In the genomic region with DNA sequence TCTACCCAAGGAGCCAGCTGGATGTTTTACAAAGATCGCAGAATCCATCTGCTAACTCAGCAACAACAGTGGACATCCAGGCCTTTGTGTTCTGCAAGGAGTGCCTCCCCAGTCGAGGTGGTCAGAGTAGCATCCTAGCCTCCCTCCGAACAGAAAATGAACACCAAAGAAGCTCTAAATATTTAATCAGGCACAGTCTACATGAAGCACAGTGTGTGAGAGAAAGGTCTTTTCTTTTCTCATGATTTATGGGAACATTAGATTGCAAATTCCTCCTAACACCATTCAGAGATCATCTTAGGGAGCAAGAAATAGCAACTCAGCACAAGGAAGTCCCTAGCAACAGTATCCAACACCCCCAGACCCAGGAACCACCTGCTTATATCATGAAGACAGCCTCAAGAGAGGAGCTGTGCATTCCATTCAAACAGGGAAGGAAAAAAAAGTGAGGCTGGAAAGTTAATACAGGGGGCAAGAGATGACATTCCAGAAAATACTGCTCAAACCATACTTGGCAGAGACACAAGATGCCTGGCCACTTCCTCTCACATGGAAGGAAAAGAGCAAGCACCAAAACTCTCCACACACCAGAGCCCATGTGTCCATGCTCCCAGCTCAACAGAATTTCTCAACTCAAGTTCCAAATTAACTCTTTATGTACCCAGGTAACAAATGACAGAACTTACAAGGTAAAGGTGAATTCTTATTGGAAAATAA, we compare ENCODE assay signal across 25 mouse cellular contexts. TPM values are rescaled to one million over a fixed set of nuclear protein-coding genes. Genes with fewer than 3 reads are reported as not detected.
DNase-seq lines count a peak whose midpoint lies in the region; ATAC-seq and TF ChIP-seq lines count a peak whose summit lies in the region.
"Had no signal": no experiment of that assay in that cellular context is flagged by ENCODE, and none has a peak within 500 bp of the region (broad histone marks: within the 10 kb centered on the region; RNA-seq: fewer than 3 reads in every experiment).

No protein-coding gene starts in this region.

- H3K9me3 ChIP-seq in heart, embryonic 10.5 days = no peaks in the 10 kb centered on the region
- H3K9me3 ChIP-seq in kidney, embryonic 16.5 days (ENCODE audit: low read length) = no peaks in the 10 kb centered on the region
- H3K9me3 ChIP-seq in limb, embryonic 13.5 days = no peaks in the 10 kb centered on the region
- H3K9me3 ChIP-seq: embryonic facial prominence, embryonic 15.5 days; heart, embryonic 15.5 days; intestine, embryonic 15.5 days; liver, embryonic 13.5 days; midbrain, embryonic 12.5 days; stomach, embryonic 15.5 days had no signal

- ATAC-seq in kidney, embryonic 16.5 days (ENCODE audit: low FRiP score, low TSS enrichment) = no peak
- peak; percentile 48; the same call in 1 of the 2 replicates for ATAC-seq in limb, embryonic 13.5 days (ENCODE audit: low FRiP score, low read depth)
- ATAC-seq: intestine, embryonic 15.5 days had no signal

- no peak overlapping the region for H3K27ac ChIP-seq in heart, embryonic 10.5 days
- H3K27ac ChIP-seq in heart, adult 2 months = no peak overlapping the region
- H3K27ac ChIP-seq in kidney, embryonic 16.5 days (ENCODE audit: low read length) = no peak overlapping the region
- no peak overlapping the region for H3K27ac ChIP-seq in limb, embryonic 13.5 days
- H3K27ac ChIP-seq: embryonic facial prominence, embryonic 15.5 days; gastrocnemius, adult 2 months; heart, embryonic 15.5 days; intestine, embryonic 15.5 days; left cerebral cortex, adult 2 months; liver, embryonic 13.5 days; macrophage; midbrain, embryonic 12.5 days; stomach, embryonic 15.5 days had no signal

- H3K4me3 ChIP-seq in heart, embryonic 10.5 days = no peak overlapping the region
- no peak overlapping the region for H3K4me3 ChIP-seq in heart, adult 2 months
- H3K4me3 ChIP-seq in kidney, embryonic 16.5 days (ENCODE audit: low read length) = no peak overlapping the region
- no peak overlapping the region for H3K4me3 ChIP-seq in limb, embryonic 13.5 days
- H3K4me3 ChIP-seq: embryonic facial prominence, embryonic 15.5 days; gastrocnemius, adult 2 months; heart, embryonic 15.5 days; intestine, embryonic 15.5 days; left cerebral cortex, adult 2 months; liver, embryonic 13.5 days; midbrain, embryonic 12.5 days; stomach, embryonic 15.5 days had no signal

- TF ChIP-seq POLR2A in heart, adult 2 months (IDR thresholded peaks at IDR 0.05; ENCODE audit: insufficient read depth, low read depth, low read length) = no peak

- intact Hi-C loops in heart, adult 2 months (cut with DNase I) = no loop called here

- TF ChIP-seq EP300 in heart, adult 2 months (IDR thresholded peaks at IDR 0.05; ENCODE audit: insufficient read depth, low read depth, low read length) = no peak

- no peaks in the 10 kb centered on the region for H3K27me3 ChIP-seq in heart, embryonic 10.5 days (ENCODE audit: insufficient read depth, poor library complexity, severe bottlenecking)
- no peaks in the 10 kb centered on the region for H3K27me3 ChIP-seq in heart, adult 2 months (ENCODE audit: control insufficient read depth, insufficient read depth, low read length)
- H3K27me3 ChIP-seq in kidney, embryonic 16.5 days (ENCODE audit: insufficient read depth, low read length) = no peaks in the 10 kb centered on the region
- H3K27me3 ChIP-seq in limb, embryonic 13.5 days = no peaks in the 10 kb centered on the region
- H3K27me3 ChIP-seq: CH12.LX; embryonic facial prominence, embryonic 15.5 days; heart, embryonic 15.5 days; intestine, embryonic 15.5 days; liver, embryonic 13.5 days; midbrain, embryonic 12.5 days; stomach, embryonic 15.5 days had no signal

- H3K79me2 ChIP-seq in heart, adult 2 months (replicated peaks; ENCODE audit: control insufficient read depth, insufficient read depth, low read length) = no peaks in the 10 kb centered on the region

- H3K4me2 ChIP-seq in kidney, embryonic 16.5 days (replicated peaks; ENCODE audit: low read depth, low read length) = no peak overlapping the region
- no peak overlapping the region for H3K4me2 ChIP-seq in limb, embryonic 13.5 days (replicated peaks)
- H3K4me2 ChIP-seq: embryonic facial prominence, embryonic 15.5 days; heart, embryonic 15.5 days; intestine, embryonic 15.5 days; liver, embryonic 13.5 days; midbrain, embryonic 12.5 days; stomach, embryonic 15.5 days had no signal

- peaks cover 30% of the 10 kb centered on the region for H3K36me3 ChIP-seq in heart, embryonic 10.5 days
- H3K36me3 ChIP-seq in heart, adult 2 months (ENCODE audit: control insufficient read depth, insufficient read depth, low read length) = no peaks in the 10 kb centered on the region
- H3K36me3 ChIP-seq in kidney, embryonic 16.5 days (ENCODE audit: insufficient read depth, low read length) = peaks cover 24% of the 10 kb centered on the region
- peaks cover 36% of the 10 kb centered on the region for H3K36me3 ChIP-seq in limb, embryonic 13.5 days

- H3K9ac ChIP-seq in heart, adult 2 months (ENCODE audit: low read depth, low read length) = no peak overlapping the region
- H3K9ac ChIP-seq in kidney, embryonic 16.5 days (replicated peaks; ENCODE audit: low read length) = no peak overlapping the region
- H3K9ac ChIP-seq in limb, embryonic 13.5 days = no peak overlapping the region
- H3K9ac ChIP-seq: embryonic facial prominence, embryonic 15.5 days; heart, embryonic 15.5 days; intestine, embryonic 15.5 days; liver, embryonic 13.5 days; midbrain, embryonic 12.5 days; stomach, embryonic 15.5 days had no signal

- TF ChIP-seq CTCF in heart, adult 2 months (IDR thresholded peaks at IDR 0.05) = no peak

- WGBS in heart, embryonic 10.5 days = 82% methylated on average over 3 of the region's 3 CpGs
- 81% methylated on average over 3 of the region's 3 CpGs for WGBS in heart, adult 2 months
- WGBS in kidney, embryonic 16.5 days = 58% methylated on average over 3 of the region's 3 CpGs
- 80% methylated on average over 3 of the region's 3 CpGs for WGBS in limb, embryonic 13.5 days

- DNase-seq in heart, embryonic 10.5 days (ENCODE audit: low spot score) = peak; percentile 10
- DNase-seq in heart, adult 2 months = no peak
- peak; percentile 21 for DNase-seq in kidney, postnatal 10 days
- DNase-seq in 3T3-L1 (ENCODE audit: low read depth, low spot score) = peak; percentile 76
- no peak for DNase-seq in embryo, embryonic 9.5 days (ENCODE audit: extremely low spot score)
- no peak for DNase-seq in gastrocnemius, postnatal 25 days
- DNase-seq: adrenal gland, postnatal 36 days; cerebellum, adult 18-20 months; cerebellum, postnatal 25 days; embryo, embryonic 11 days; gastrocnemius, adult 2 months; heart, adult 18-20 months; liver, embryonic 13.5 days; retina, postnatal 1 day; thymus, adult 2 months had no signal

- H3K4me1 ChIP-seq in heart, embryonic 10.5 days = no peaks in the 10 kb centered on the region
- no peaks in the 10 kb centered on the region for H3K4me1 ChIP-seq in heart, adult 2 months (ENCODE audit: control insufficient read depth, insufficient read depth, low read length)
- H3K4me1 ChIP-seq in kidney, embryonic 16.5 days (ENCODE audit: insufficient read depth, low read length) = peaks cover 11% of the 10 kb centered on the region; the same call in 1 of the 2 replicates
- H3K4me1 ChIP-seq in limb, embryonic 13.5 days = peaks cover 11% of the 10 kb centered on the region; the same call in 1 of the 2 replicates
- H3K4me1 ChIP-seq: embryonic facial prominence, embryonic 15.5 days; heart, embryonic 15.5 days; intestine, embryonic 15.5 days; liver, embryonic 13.5 days; midbrain, embryonic 12.5 days; stomach, embryonic 15.5 days had no signal

RNA-seq across cellular contexts. Expression of gene Tmtc4, which starts 8.8 kb away (rescaled TPM):
- polyA plus RNA-seq in heart, embryonic 10.5 days (2016; fragmentation: Nextera tagmentation; extraction: Ambion mirVana) = 22.8 and 23.2 TPM in 2 replicates
- 10 to 100 TPM in 1 of 2 experiments, 1 to 10 TPM in 1; 7.3 to 10.2 TPM for total RNA-seq in heart, adult 2 months (2021)
- 5.7 and 11.5 TPM in 2 replicates for polyA plus RNA-seq in heart, adult 2 months (2012; rRNA removed)
- 36.6 and 37.4 TPM in 2 replicates for polyA plus RNA-seq in kidney, embryonic 16.5 days (2015; fragmentation: Nextera tagmentation; extraction: Ambion mirVana)
- 24.5 and 27.3 TPM in 2 replicates for polyA plus RNA-seq in limb, embryonic 13.5 days (2015; fragmentation: Nextera tagmentation; extraction: Ambion mirVana)
- 1 to 10 TPM; 2.8 to 3.2 TPM for total RNA-seq in gastrocnemius, postnatal 25 days (2021)

Comparison
In these comparisons a context has a peak if more than half of its experiments do, and no peak if none do; other contexts are left out.
1. DNase-seq: peak in heart, embryonic 10.5 days (single experiment), kidney, postnatal 10 days (single experiment) and 3T3-L1 (single experiment); none in heart, adult 2 months (0 of 2), embryo, embryonic 9.5 days (single experiment) and gastrocnemius, postnatal 25 days (single experiment).